Mouse (Mus musculus): Measurements from ENCODE around the gene Naxd.
"Not testable (repeated sequence)": the region's sequence is repeated elsewhere in the genome, so short reads cannot be mapped to it uniquely, and the experiment has no call there.

Naxd gene

GRCm38 (mm10) chr8:11473072-11473471, 24.2 kb upstream of the Naxd start:
- DNase-seq (ENCODE audit: low spot score), result no peak

- no peak for DNase-seq (ENCODE audit: low spot score)
These were observed 21.9 kb upstream of the Naxd start for GRCm38 (mm10) chr8:11475397-11475796.

DNA sequence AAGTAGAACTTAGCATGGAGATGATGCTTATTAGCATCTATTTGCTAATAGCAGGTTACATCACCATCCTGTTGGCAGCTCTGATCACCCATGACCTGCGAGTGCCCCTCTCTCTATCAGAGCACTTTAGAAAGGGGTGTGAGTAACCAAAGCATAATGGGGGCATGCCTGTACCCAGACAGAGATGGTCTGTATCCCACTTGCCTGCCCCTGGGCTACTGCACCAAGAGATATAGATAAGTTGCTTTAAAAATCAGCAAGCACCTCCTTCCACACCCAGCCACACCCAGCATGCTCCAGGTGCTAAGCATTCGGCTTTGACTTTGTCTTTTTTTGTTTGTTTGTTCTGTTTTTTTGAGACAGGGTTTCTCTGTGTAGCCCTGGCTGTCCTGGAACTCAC, 21.4 kb upstream of the Naxd start:
- no peak for DNase-seq (ENCODE audit: low spot score)

- no peak for DNase-seq (ENCODE audit: low spot score)
These were observed 20.7 kb upstream of the Naxd start for GRCm38 (mm10) chr8:11476338-11477177.

DNA sequence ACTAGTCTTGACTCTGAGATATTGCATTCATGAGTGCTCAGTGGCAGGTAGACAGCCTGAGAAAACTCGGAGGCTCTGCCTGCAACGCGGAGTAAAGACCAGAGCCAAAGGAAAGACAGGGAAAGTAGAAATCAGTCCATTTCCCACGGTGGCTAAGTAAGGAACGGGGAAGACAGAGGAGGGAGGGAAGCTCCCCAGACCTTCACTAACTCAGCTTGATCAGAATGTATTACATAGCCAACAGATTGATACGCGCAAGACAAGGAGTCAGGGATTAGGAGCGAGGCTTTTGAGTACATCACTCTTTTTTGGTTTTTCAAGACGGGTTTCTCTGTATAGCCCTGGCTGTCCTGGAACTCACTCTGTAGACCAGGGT, 20.1 kb upstream of the Naxd start:
- no peak for DNase-seq (ENCODE audit: low spot score)

DNA sequence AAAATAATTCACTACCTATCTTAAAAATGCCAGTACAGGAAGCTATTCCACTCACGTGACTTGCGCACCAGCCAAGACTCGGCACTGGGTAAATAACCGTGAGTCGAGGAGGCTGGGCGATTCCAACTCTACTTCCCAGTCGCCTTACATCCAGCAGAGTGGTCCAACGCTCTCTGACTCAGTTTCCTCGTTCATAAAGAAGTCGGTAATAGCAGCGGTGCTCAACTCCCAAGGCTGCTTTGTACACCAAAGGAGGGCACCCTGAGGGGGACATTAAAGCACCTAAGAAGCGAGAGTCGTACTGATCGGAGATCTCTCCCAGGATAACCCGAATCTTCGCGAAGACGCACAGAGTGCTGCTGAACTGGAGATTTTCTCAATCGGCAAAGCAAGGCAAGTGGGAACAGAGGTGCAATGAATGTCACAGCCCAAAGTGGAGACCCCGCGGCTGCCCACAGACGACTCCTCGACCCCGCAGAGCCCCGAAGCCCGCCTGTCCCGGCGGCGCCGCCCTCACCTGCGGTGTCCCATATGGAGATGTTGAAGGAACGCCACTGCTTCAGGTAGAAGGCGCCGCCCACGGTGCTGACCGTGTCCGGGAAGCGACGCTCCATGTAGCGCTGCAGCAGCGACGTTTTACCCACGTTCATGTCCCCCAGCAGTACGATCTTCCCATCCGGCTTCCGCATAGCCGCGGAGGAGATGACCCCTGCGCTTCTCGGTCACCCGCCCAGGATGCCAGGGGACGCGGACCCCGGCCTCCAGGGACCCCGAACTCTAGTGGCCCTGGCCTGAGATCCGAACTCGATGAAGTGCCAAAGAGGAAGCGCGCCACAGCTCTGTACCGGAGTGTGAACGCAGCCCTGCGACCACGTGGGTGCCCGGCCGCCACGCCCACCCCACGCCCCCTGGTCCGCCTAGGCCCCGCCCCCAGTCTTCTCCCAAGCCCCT, 19.2 kb upstream of the Naxd start, which contains the start of gene Rab20:
Rab20 (minus strand) TSS at position 900 of the 951 bp plus-strand sequence.
- no peak for DNase-seq (ENCODE audit: low spot score)

GRCm38 (mm10) chr8:11478807-11479527, 18.3 kb upstream of the Naxd start:
- no peak for DNase-seq (ENCODE audit: low spot score)

DNA sequence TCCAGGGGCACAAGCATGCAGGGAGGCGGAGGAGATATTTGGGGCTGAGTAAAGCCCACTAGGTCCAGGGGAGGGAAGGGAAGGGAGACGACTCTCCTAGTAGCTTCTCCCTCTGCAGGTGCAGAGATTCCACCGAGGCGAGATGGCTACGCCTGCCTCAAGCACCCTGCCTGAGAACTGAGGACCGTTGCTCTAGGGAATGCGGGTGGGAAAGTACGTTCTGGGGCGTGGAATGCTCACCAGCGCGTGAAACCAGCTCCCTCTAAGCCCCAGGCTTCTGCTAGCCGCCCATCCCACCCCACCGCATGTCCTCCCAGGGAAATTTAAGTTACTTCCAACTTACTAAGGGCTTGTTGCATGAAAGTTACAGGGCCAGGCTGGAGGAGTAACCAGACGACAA, 17.7 kb upstream of the Naxd start:
- no peak for DNase-seq (ENCODE audit: low spot score)

GRCm38 (mm10) chr8:11481876-11482275, 15.4 kb upstream of the Naxd start:
- DNase-seq (ENCODE audit: low spot score), result no peak

- DNase-seq (ENCODE audit: low spot score), result no peak
These were observed 14.8 kb upstream of the Naxd start for GRCm38 (mm10) chr8:11482537-11482936.

GRCm38 (mm10) chr8:11486142-11486541, 11.2 kb upstream of the Naxd start:
- DNase-seq (ENCODE audit: low spot score), result peak; percentile 55

GRCm38 (mm10) chr8:11487229-11487628, 10.1 kb upstream of the Naxd start:
- no peak for DNase-seq (ENCODE audit: low spot score)

DNA sequence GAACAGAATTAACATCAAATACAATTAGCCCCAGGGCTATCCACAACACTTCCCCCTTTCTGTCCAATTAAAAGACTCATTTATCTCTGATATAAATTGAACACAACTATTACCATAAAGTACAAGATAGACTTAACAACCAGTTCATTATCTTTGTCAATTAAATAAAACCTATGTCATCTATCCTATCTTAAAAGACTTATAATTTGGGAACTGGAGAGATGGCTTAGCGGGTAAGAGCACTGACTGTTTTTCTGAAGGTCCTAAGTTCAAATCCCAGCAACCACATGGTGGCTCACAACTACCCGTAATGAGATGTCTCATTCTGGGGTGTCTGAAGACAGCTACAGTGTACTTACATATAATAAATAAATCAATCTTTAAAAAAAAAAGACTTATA, 5.0 kb upstream of the Naxd start:
- DNase-seq (ENCODE audit: low spot score), result not testable (repeated sequence)

- no peak for DNase-seq (ENCODE audit: low spot score)
These were observed 975 bp downstream of the Naxd start for GRCm38 (mm10) chr8:11498281-11498680.

DNA sequence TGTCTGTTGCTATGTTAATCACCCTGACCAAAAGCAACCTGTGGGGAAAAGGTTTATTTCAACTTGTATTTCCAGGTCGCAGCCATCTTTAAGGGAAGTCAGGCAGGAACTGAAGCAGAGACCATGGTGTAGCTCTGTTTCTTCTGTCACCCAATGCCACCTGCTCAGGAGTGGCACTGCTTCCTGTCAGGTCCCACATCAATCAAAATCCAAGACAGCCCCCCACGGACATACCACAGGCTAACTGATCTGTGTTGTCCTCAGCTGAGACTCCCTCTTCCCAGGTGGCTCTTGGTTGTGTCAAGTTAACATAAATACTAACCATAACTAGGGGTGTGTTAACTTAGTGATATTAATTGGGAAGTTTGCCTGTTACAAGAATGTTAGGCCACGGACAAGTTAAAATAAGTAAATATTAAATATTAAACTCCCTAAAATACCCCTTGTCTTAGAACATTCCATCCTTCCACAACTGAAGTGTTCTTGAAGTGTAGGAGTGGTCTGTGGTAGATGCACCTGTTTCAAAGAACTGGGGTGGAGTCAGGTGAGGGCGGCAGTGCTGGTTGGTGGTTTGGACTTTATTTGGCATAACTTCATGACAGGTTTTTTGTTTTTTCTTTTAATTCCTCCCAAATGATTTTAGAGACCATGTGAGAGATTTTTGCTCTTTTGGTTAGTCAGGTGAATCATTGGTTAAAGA, 1.6 kb downstream of the Naxd start:
- DNase-seq (ENCODE audit: low spot score), result no peak

- DNase-seq (ENCODE audit: low spot score), result no peak
These were observed 6.3 kb downstream of the Naxd start for GRCm38 (mm10) chr8:11503476-11504232.

GRCm38 (mm10) chr8:11506074-11506473, 8.8 kb downstream of the Naxd start:
- no peak for DNase-seq (ENCODE audit: low spot score)

GRCm38 (mm10) chr8:11506802-11507201, 9.5 kb downstream of the Naxd start:
- DNase-seq (ENCODE audit: low spot score), result peak; percentile 38

DNA sequence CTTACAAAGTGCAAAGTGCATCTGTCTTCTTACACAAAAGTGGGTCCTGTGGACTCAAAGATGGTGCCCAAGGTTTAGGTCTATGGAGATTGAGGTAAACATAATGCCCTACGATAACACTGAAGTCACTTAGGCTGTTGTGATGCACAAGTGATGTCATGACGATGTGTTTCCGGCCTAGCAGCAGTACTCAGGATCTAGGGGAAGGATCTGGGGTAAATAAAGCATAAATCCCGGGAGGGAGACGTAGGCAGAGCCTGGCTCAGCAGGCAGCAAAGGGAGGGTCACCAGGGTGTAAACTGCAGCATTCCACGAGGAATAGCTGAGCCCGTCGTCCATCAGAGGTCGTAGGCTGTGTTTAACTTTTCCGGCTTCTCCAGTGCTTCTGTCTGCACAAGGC, 11.6 kb downstream of the Naxd start:
- no peak for DNase-seq (ENCODE audit: low spot score)

DNA sequence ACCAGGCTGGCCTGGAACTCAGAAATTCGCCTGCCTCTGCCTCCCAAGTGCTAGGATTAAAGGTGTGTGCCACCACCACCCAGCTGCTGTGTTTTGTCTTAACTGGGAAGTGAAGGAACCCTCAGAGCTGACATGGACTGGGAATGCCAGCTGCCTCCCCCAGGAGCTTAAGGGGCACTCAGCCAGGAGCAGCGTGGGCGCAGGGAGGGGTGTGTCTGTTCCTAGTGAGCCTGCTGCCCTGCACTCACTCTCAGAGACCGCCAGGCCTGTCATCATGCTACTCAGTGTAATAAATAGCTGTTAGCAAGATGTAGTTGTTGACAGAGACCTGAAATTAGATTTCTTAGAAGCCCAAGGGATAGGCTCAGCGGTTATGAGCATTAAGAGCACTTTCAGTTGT, 13.7 kb downstream of the Naxd start:
- no peak for DNase-seq (ENCODE audit: low spot score)

- DNase-seq (ENCODE audit: low spot score), result no peak
These were observed 15.4 kb downstream of the Naxd start for GRCm38 (mm10) chr8:11512711-11513110.
